Mouse (Mus musculus) Muller cell, postnatal 12 days (primary cell): Measurements from ENCODE around the gene Tenm4.

Experiments used
- DNase-seq: peaks from one replicate; pipeline ENCODE4 v3.0.0-alpha.2; 2015; ENCODE audit errors: inconsistent ontology term

The Tenm4 gene

DNA sequence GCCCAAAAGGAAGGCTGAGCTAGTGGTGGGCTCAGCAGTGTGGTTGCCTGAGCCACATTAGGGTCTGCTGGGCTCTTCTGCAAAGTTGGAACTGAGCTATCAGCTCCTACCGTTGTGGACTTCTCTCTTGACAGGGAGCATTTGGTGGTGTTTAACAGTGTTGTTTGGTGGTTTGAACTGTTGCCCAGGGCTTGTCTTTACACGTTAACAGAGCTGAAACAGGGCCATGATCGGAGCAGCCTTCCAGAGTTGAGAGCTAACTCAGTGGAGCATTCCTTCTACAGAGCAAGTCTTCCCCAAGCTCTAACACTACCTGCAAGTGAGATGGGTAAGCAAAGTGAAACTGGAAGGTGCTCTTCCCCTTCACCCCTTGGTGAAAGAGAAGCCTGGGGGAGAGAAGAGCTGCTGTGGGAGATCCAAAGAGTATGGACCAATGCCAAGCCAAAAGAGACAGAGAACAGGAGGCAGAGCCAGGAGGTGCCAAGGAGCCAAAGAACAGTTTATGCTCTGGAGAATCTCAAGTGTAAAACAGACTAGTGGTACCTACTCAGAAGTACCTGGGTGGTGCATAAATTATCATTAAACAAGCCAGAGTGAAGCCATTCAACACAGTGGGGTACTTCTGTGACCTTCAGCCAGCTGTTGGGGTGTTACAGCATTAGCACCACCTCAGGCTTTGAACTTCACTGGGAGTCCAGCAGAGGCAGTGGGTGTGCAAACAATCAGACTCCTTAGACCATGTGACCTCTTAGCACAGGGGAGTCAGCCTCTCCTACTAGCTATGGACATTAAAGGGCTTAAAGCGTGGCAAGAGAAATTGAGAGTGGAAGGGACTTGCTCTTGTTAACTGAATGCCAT is 71.5 kb downstream of the Tenm4 start:
- peak; percentile 74 for DNase-seq

DNA sequence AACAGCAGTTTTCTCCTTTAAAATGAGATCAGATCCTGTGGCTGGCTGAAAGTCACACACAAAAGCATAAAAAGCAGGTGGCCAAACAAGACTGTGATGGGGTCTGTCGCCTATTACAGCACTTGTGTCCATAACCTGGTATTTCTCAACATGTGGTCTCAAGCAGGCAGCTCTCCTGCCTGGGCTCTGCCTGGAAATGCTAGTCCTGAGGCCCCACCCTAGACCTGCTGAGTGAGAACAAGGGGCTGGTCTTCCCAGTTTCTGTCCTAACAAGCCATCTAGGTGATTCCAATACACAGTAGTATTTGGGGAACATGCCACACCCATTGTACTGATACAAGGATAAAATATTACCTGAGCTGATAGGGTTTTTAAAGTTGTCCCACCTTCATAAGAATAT is 73.8 kb downstream of the Tenm4 start:
- DNase-seq = no peak

DNA sequence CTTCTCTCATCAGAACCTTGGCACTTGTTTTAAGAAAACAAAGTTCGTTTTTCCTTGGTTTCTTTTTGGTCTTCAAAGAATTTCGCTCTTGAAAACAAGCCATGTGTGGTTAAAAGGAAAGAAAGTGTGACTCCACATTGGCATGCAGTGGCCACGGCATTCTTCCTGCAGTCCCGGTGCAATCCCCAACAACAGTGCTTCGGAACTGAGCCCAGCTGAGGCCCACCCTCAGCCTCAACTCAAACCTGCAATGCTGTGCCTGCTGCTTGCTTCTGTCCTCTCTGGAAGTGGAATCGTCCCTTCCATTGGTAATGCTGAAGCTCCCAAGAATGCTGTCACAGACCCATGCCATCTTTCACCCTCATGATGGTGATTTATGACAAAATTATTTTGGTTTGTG is 88.6 kb downstream of the Tenm4 start:
- no peak for DNase-seq

DNA sequence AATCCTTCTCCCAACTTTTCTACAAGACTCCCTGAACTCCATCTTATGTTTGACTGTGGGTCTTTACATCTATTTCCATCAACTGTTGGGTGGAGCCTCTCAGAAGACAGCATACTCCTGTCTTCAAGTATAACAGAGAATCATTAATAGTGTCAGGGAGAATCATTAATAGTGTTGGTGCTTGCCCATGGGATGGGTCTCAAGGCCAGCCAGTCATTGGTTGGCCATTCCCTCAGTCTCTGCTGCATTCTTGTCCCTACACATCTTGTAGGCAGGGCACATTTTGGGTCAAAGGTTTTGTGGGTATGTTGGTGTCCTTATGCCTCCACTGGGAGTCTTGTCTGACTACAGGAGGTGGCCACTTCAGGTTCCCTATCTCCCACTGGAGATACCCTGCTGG is 91.1 kb downstream of the Tenm4 start:
- DNase-seq = no peak

DNA sequence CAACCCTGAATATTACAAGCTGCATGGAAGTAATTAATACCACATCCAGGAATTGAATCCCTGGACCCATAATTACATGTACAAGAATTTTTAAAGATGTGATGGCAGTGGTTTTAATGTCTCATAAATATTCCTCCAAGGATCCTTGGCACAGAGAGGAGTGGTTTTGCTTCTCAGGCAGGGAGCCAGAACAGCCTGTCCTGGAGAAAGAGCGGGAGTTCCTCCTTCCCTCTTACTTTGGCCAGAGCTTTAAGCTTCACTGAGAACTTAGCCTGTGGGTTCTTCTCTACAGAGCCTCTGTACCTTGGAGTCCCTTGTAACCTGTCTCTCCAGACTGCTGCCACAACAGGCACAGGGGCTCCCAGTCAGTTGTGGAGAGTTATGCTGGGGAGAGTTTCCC is 94.9 kb downstream of the Tenm4 start:
- no peak for DNase-seq

DNA sequence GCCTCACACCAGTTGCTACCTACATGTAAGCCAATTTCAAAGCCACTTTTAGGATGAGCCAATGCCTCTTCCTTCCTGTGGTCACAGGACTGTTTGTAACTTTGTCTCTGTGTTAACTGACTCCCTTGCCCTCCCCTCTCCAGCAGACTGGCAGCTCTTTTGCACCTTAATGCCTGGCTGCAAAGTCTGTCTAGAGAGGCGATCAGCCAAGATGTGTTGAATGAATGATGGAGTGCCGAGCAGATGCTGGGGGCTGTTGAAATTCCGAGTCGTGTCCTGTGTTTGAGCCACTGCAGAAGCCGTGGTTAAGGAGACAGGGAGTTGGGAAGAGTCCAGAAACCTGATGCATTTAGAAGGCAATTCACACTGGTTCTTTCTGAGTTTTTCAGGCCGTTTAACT is 96.2 kb downstream of the Tenm4 start:
- DNase-seq = no peak

DNA sequence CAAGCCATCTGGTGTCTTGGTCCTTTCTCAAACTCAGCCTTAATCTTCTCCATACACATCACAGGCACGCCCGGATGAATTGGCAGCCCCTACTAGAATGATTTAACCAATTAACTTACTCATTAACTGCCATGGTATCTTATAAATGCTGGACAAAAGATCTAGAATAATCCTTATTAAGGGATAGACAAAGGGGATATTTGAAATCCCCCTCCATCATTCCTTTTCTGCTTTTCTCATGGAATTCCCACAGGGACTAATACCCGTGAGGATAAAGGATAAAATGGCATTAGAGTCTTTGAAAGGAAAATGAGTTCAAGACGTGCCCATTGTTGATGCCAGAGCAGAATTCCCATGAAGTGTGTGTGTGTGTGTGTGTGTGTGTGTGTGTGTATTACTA is 99.6 kb downstream of the Tenm4 start:
- DNase-seq = no peak

DNA sequence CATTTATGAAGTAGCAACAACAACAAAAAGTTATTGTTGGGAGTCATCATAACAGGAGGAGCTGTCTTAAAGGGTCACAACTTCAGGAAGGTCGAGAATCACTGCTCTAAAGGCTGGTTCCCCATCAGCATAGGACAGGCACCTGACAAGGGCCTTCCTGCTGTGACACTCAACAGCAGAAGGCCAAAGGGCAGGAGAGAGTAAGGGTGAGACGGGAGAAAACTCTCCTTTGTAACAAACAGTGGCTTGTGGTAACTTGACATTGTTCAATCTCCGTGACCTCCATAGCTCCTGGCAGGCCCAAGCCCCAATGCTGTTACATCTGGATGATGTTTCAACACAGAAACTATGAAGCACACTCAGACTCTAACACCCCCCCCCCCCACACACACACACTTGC is 101.0 kb downstream of the Tenm4 start:
- DNase-seq = no peak

DNA sequence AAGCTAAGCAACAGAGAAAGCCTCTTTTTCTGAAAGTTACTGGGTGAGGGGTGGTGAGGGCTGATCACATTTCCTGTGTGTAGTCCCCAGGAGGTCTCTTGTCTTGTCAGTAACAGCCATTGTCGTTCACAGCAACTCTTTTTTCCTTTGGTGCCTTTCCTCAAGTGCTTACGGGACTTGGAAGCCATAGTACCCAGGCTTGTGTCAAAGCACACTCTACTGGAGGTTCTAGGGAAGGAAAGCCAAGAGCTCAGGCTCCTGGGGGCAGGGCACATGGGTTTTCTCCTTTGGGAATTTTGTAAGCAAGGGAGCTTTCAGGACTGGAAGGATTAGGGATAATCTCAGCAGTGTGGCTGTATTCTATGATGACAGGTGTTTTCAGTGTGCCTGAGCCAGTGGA is 103.4 kb downstream of the Tenm4 start:
- no peak for DNase-seq

DNA sequence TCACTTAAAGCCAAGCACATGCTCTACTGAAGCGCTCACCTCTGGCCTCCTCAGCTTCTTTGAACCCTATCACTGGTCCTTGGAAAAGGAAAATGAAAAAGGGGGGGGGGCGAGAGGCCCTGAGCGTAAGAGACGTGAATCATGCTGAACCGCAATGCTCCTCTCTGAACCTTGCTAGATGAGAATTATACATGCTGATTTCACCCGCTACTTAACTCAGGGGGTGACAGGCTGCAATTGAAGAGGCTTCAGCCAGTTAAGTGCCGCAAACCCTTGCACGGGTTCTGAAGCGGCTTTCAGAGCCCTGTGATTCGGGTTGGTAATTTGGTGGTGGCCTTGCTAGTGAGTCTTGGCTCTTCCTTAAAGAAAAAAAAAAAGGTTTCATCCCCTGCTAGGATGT is 106.5 kb downstream of the Tenm4 start:
- DNase-seq = no peak

DNA sequence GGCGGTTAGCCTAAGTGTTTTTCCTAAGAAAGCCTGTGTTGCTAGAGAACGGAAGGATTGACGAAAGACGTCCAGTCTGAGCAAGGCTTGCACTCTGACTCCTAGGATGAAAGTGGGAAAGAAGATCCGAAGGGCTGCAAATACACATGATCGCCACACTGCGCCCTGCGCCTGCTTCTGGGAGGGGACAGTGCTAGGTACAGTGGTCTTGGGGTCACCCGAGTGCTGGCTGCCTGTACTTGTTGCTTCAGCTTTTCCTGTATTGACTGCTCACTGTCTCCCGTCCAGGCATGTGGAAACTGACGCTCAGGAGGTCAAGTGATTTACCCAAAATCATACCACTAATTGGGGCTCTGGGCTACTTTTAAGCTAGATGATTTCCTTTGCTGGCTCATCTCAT is 107.3 kb downstream of the Tenm4 start:
- DNase-seq = no peak

DNA sequence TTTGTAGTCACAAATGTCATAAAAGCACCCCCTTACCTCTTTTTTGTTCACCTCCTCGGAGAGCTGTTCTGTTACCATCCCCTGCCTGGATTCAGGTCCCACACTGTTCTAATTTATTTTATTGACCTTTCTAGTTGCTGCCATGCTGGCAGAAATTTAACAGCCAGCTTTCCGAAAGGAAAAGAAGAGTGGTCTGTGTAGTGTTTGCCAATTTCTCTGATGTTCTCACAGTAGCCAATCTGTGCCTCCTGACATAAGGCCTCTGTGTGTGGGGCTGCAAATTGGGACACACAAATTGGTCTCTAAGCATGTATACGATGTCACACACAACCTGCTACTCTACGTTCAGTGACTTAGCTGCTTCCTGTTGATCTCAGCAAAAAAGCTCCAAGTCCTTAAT is 109.7 kb downstream of the Tenm4 start:
- DNase-seq = no peak

DNA sequence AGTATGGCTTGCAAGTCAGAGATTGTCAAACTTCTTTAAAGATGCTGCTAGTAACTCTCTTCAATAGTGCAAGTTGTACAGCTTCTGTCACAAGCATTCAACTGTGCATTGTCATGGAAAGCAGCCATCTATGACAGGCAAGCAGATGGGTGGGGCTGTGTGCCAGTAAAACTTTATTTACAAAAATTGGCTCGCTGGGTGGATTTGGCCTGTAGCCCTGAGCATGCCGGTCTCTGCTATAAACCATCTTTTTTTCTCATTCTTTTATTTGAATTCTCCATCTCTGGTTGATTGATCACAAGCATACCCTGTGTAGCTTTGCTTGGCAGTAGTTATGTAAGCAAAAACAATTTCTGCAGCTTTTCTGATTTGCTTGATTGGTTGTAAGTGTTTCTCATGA is 119.5 kb downstream of the Tenm4 start:
- peak; percentile 69 for DNase-seq

DNA sequence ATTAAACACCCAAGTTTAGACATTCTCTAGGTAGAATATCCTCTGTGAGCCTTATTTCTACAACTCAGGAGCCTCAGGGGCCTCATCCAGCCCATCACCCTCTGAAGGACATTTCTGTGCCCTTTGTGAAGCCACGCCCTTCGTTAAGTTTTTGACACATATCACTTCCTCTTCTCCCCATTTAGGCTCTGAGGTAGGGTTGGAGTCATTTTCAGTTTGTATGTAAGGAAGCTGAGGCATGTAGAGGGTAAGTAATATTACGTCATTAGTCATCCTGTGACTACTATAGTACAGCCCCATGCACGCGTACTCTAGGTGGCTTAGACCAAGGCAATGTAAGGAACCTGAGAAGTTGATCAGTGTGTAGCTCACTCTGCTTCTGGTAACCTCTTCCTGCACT is 124.9 kb downstream of the Tenm4 start:
- DNase-seq = no peak

DNA sequence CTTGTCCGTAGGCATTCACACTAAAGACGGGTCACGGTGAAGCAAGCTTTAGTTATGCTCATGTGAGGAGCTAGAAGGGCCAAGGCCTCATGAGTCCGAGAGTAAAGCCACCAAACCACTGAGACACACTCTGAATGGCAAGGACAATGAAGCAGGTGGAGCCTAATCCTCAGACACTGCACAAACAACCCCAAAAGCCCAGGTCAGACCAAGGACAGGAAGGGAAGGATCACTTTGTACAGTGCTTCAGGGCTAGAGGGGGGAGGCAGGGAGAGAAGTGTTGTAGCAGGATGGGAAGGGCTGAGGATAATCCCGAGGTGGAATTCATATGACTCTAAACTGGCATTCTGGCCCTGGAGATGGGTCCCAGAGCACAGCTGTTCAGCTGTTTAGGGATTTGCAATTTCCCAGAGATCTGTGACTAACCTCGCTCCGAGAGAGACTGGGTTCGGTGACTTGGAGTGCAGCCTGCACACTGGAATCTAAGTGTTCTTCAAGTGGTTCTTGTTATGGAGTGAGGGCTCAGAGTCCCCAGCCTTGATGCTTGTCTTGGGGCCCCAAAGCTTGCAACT is 129.9 kb downstream of the Tenm4 start:
- DNase-seq = no peak

DNA sequence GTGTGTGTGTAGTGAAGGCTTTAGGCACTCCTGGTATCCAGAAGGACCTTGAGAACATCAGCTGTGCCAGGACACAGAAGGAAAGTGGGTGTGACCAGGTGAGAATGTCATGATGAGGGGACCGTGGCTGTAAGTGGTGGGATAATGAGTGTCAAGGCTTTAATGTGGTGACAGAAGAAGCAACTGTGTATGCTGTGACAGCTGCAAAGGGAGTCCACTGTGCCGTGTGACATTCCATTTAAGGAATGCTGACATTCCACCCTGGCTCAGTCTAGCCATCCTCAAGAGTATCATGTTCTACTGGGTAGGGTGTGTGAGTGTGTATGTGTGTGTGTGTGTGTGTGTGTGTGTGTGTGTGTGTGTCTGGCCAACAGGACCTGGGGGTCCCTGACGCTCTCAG is 130.8 kb downstream of the Tenm4 start:
- DNase-seq = peak; percentile 40

DNA sequence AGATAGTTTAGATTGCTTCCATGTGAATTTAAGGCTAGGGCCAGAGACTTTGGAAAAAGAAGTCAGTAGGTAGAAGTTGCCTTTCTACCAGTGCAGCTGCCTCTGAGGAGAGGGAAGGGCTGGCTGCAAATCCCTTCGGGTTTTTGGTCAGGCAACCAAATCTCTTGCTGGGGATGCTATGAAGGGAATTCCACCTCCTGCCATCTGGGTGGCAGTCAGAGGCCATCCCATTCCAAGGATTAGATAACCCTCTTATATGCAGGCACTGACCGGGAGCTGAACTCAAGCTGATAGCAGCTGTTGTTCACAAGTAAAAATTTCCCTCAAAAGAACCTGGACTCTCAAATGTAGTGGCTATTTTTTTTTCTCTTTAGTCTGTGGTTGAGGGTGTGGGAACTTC is 132.9 kb downstream of the Tenm4 start:
- peak; percentile 82 for DNase-seq

DNA sequence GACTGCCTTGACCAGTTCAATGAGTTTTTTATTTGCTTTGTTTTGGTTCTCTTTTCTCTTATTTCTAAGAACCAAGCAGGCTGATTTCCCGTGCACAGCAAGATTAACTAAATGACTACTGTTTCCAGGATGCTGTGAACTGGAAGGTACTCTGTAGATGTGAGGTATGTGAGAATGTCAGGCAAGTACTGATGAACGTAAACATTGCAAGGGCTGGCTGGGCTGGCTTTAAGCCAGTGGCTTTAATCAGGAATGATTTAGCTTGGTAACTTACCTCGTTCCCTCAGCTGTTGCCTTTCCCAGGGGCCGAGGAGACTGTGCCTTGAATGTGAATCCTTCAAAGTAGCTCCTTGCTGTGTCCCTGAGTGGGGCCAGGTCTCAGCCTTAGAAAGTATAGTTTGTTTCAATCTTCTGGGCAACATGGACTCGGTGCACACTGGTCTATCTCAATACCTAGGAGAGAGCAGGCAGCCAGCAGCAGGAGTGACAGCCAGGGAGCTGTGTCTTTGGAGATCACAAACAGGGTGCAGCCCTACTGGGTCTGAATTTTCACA is 134.4 kb downstream of the Tenm4 start:
- no peak for DNase-seq

DNA sequence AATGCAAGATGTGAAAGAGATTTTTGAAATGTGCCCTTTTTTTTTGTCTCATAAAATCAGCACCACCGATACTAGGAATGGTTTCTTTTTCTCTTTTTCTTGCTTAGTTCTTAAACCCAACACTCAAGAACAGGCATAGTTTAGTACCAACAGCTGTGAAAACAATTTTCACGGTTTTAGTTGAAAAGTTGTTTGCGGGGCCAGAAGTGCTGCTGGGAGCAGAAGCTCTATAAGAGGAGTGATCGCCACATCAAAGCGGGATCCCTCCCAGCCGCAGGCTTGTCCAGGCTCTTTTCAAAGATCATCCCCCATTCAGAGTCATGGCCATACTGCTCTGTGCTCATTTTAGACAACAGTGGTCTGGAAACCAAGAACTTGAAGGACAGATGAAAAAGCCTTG is 137.1 kb downstream of the Tenm4 start:
- DNase-seq = no peak

DNA sequence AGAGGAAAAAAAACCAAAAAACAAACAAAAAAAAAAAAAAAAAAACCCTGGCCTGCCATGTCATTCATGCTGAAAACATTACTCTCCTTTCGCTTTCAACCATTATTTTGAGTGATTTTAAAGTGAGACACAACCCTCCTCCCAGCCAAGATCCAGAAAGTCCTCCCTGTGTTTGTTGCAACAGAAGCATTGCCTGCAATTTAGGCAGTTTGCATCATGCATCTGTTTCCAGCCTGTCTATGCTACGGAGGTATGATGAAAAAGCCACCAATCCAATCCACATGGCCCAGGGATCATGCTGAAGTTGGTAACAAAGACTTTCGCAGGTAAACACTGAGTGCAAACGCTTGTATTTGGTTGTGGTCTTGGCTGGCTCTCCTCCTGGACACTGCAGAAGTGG is 158.3 kb downstream of the Tenm4 start:
- DNase-seq = no peak

DNA sequence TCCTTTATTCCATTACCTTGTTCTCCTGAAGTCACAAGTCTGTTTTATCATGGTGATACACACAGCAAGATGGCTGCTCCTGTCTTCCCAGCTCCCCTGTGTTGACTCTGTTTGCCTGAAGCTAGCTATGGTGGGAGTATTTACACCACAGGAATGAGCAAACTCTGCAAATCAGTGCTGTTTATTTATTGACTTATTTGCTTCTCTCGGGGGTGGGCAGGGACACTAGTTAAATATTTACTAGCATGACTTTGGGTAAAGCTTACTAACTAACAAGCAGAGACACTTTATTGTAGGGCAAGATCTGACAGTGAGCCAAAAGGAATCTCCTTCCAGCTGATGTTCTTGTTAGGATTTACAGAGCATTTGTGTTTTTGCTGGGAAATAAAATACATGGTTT is 160.1 kb downstream of the Tenm4 start:
- no peak for DNase-seq

DNA sequence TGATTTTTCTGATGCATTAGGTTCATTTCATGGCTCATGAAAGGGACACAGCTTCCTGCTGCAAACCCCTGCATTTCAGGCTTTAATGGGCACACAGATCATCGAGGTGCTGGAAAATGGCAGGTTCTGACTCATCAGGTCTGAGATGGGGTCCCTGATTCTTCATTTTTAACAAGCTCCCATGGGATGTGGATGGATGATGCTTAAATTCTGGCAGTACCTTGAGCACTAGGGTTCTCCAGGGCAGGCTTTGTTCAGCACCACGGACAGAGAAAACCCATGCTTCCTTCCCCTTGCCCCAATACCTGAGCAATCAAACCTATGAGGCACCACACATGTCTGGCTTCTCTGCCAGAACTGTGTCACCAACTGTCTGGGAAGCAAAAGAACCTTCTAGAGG is 163.3 kb downstream of the Tenm4 start:
- DNase-seq = peak; percentile 36

DNA sequence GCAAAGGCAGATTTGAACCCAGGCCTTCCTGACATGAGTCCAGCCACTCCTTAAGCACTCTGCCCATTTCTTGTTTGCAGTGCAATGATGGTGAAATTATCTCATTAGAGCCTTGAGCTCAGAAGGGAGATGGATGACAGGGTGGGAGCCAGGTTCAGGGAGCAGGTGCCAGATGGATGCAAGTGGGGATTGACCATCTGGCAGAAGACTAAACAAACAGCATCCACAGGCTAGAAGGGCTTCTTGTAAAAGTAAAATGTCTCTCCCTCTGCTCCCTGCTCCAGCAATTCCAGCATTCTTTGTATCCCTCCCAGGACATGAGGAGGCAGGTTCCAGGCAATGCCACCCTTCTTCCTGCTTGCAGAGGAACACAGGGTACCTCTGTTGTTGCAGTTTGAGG is 165.3 kb downstream of the Tenm4 start:
- DNase-seq = no peak
